Mouse (Mus musculus) hindbrain, embryonic 13.5 days (tissue): ENCODE measurements around the gene Inhbe. TPM values are rescaled to one million over a fixed set of nuclear protein-coding genes. Genes with fewer than 3 reads are reported as not detected.
A peak's percentile ranks its signal among the peaks of the same experiment; 100 is the strongest.

Experiments
- ATAC-seq: fragments of 200-750 bp; cut with Nextera tagmentation; 2 replicates; pipeline ENCODE4 v1.8.0; 2017; ENCODE audit warnings: moderate TSS enrichment; ENCODE audit not compliant: low FRiP score
- H3K27ac ChIP-seq: fragments of 300-500 bp; sonication (generic); 2 replicates; pipeline ENCODE4 v1.5.1; 2015; ENCODE audit warnings: inconsistent platforms, mild to moderate bottlenecking, moderate library complexity
- H3K27me3 ChIP-seq: fragments of 300-500 bp; sonication (generic); 2 replicates; pipeline ENCODE4 v1.6.1; 2015; ENCODE audit warnings: mild to moderate bottlenecking, inconsistent platforms
- H3K36me3 ChIP-seq: fragments of 300-500 bp; sonication (generic); 2 replicates; pipeline ENCODE4 v1.6.1; 2015; ENCODE audit warnings: mild to moderate bottlenecking, inconsistent platforms
- H3K4me1 ChIP-seq: fragments of 300-500 bp; sonication (generic); replicated peaks from 2 replicates; pipeline ENCODE4 v1.6.1; 2015; ENCODE audit warnings: inconsistent platforms
- H3K4me2 ChIP-seq: fragments of 300-500 bp; sonication (generic); 2 replicates; pipeline ENCODE4 v1.6.1; 2015; ENCODE audit warnings: inconsistent platforms, mild to moderate bottlenecking, moderate library complexity
- H3K4me3 ChIP-seq: fragments of 300-500 bp; sonication (generic); 2 replicates; pipeline ENCODE4 v1.5.1; 2015; ENCODE audit warnings: mild to moderate bottlenecking, inconsistent platforms
- H3K9ac ChIP-seq: fragments of 300-500 bp; sonication (generic); 2 replicates; pipeline ENCODE4 v1.6.1; 2015; ENCODE audit warnings: mild to moderate bottlenecking, inconsistent platforms
- H3K9me3 ChIP-seq: fragments of 300-500 bp; sonication (generic); 2 replicates; pipeline ENCODE4 v1.6.1; 2016; ENCODE audit warnings: inconsistent platforms
- WGBS: fragments of 180-500 bp; shearing (Covaris S2); methylation state at CpG from one replicate; pipeline ENCODE4 v1.1.7; 2015; 5-methylcytosine and 5-hydroxymethylcytosine counted together
- polyA plus RNA-seq: library from polyadenylated mRNA; unstranded; fragments of >200 nt; fragmentation: Nextera tagmentation; extraction: Ambion mirVana; gene quantifications from 2 replicates; pipeline ENCODE4 v1.2.1, GENCODE M21; 2015

Gene Inhbe
- polyA plus RNA-seq, 1 experiment from 2014 or later, result not detected

DNA sequence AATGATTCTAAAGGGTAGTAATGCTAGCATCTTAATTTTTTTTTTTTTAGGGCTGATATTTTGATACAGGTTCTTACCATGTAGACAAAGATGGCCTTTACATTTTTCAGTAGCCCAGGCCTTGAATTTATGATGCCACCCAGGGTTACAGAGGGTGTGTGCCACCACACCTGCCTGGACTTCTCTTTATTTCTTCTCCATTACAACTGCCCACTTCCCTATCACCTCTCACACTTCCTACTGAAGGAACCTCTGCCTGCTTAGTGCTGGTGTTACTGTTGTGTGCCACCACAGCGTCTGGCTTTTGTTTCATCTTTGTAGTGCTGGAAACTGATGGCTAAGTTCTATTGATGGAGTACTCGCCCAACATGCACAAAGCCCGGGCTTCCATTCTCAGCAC, 6.5 kb upstream of the Inhbe start:
- 86% methylated on average over 3 of the region's 3 CpGs for WGBS
- no peaks in the 10 kb centered on the region for H3K27me3 ChIP-seq
- no peaks in the 10 kb centered on the region for H3K9me3 ChIP-seq
- H3K4me3 ChIP-seq, result no peak overlapping the region
- no peak overlapping the region for H3K27ac ChIP-seq
- no peak overlapping the region for H3K9ac ChIP-seq
- H3K4me1 ChIP-seq, result no peaks in the 10 kb centered on the region
- no peak for ATAC-seq
- H3K36me3 ChIP-seq, result no peaks in the 10 kb centered on the region
- H3K4me2 ChIP-seq, result no peak overlapping the region

DNA sequence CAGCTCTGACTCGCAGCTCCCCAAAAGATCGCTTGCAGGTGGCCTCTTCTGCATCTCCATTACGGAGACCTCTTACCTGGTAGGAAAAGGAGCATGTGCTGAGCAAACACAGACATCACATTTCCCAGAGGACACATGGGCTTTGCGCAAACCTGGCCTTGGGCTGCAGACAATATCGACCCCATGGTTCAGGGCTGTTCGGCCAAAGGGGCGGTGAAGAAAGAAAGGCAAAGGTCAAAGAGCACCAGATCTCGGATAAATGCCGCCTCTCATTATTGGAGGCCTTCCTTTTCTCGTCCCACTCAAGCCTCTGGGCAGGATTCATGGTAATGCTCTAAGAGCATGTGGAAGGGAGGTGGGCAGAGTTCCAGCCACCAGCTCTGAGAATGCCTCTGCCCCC, 1.1 kb upstream of the Inhbe start:
- Histone ChIP-seq H3K9ac (no peak overlapping the region), H3K4me3 (no peak overlapping the region), H3K4me2 (no peak overlapping the region), H3K4me1 (0 out of 2 replicates have a peak, but pooled peaks cover 9% of the 10 kb centered on the region), H3K27ac (no peak overlapping the region), H3K9me3 (no peaks in the 10 kb centered on the region), H3K27me3 (peaks cover 9% of the 10 kb centered on the region), H3K36me3 (no peaks in the 10 kb centered on the region)
- WGBS, result 36% methylated on average over 10 of the region's 10 CpGs
- no peak for ATAC-seq

DNA sequence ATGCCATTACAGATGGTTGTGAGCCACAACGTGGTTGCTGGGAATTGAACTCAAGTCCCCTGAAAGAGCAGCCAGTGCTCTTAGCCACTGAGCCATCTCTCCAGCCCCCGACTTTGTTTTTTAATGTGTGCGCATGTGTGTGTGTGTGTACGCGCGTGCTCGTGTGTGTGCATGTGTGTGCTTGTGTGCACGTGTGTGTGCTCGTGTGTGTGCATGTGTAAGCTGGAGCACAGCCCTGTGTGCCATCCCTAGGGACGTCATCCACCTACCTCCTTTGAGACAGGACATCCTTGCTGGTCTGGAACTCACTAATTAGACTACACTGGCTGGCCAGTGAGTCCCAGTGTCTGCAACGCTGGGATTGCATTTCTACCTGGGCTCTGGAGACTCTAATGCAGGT, 1.4 kb downstream of the Inhbe start:
- no peaks in the 10 kb centered on the region for H3K36me3 ChIP-seq
- H3K27ac ChIP-seq, result no peak overlapping the region
- 89% methylated on average over 11 of the region's 11 CpGs for WGBS
- H3K4me3 ChIP-seq, result no peak overlapping the region
- no peak overlapping the region for H3K4me2 ChIP-seq
- peaks cover 9% of the 10 kb centered on the region for H3K27me3 ChIP-seq
- H3K9me3 ChIP-seq, result no peaks in the 10 kb centered on the region
- ATAC-seq, result no peak
- 0 out of 2 replicates have a peak, but pooled peaks cover 9% of the 10 kb centered on the region for H3K4me1 ChIP-seq
- no peak overlapping the region for H3K9ac ChIP-seq

DNA sequence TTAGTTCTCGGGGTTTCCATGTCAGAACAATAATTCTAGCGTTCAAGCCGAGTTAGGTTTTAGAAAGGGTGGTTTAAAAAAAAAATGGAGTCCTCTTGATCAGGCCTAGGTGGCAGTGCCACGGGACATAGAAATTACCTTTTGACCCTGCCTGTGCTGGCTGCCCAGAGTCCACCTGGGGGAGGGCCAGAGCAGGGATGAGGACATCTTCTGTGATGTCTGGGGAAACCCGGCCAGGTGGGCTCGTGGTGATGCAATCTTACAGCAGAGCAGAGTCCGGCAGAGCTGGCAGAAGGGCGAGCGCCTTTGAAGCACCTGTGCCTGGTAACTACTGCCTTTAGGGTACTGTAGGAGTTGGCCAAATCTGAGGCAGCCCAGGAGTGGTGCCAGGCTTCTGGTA, 2.0 kb downstream of the Inhbe start:
- 86% methylated on average over 9 of the region's 9 CpGs for WGBS
- Histone ChIP-seq H3K27ac (no peak overlapping the region), H3K27me3 (peaks cover 9% of the 10 kb centered on the region), H3K4me1 (0 out of 2 replicates have a peak, but pooled peaks cover 9% of the 10 kb centered on the region), H3K4me3 (no peak overlapping the region), H3K4me2 (no peak overlapping the region), H3K9me3 (no peaks in the 10 kb centered on the region), H3K9ac (no peak overlapping the region), H3K36me3 (no peaks in the 10 kb centered on the region)
- no peak for ATAC-seq

DNA sequence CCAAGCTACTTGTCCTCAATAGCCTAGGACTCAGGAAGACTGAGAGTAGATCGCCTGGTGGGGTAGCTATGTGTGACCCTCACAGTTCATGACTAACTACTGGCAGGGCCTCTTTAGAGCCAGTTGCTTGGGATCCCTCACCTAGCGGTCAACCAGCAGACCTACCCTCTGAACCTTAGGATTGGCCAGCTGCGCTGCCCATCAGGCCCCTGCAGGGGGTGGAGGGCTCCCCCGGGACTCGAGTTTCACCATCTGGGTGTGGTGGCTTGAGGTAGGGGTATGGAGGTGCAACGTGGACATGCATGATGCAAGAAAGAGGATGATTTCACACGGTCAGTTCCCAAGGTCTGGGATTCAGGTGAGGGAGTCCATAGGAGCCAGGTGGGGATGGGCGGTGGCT, 2.5 kb downstream of the Inhbe start:
- WGBS, result 71% methylated on average over 8 of the region's 8 CpGs
- H3K9ac ChIP-seq, result no peak overlapping the region
- H3K36me3 ChIP-seq, result no peaks in the 10 kb centered on the region
- no peak overlapping the region for H3K27ac ChIP-seq
- H3K4me3 ChIP-seq, result no peak overlapping the region
- H3K4me1 ChIP-seq, result 0 out of 2 replicates have a peak, but pooled peaks cover 9% of the 10 kb centered on the region
- ATAC-seq, result no peak
- H3K9me3 ChIP-seq, result no peaks in the 10 kb centered on the region
- H3K4me2 ChIP-seq, result no peak overlapping the region
- H3K27me3 ChIP-seq, result peaks cover 9% of the 10 kb centered on the region

DNA sequence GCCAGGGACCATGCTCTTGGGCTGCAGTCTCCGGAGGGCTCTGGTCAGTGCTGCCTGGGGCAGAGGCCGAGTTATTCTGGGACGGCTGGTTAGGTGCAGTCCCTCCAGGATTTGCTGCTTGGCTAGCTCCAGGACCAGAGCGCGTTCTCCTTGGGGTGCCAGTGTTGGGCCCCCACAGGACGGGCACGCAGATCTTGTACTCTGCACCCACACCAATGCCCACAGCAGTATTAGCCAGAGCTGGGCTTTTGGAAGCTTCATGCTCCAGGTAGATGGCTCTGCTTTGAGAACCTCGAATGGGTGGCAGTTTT, 3.0 kb downstream of the Inhbe start:
- Histone ChIP-seq H3K9me3 (no peaks in the 10 kb centered on the region), H3K27ac (no peak overlapping the region), H3K4me3 (no peak overlapping the region), H3K4me1 (0 out of 2 replicates have a peak, but pooled peaks cover 9% of the 10 kb centered on the region), H3K36me3 (no peaks in the 10 kb centered on the region), H3K9ac (no peak overlapping the region), H3K4me2 (peak overlapping the region; percentile 49; the same call in 1 of the 2 replicates), H3K27me3 (peaks cover 9% of the 10 kb centered on the region)
- ATAC-seq, result no peak
- 90% methylated on average over 8 of the region's 8 CpGs for WGBS

DNA sequence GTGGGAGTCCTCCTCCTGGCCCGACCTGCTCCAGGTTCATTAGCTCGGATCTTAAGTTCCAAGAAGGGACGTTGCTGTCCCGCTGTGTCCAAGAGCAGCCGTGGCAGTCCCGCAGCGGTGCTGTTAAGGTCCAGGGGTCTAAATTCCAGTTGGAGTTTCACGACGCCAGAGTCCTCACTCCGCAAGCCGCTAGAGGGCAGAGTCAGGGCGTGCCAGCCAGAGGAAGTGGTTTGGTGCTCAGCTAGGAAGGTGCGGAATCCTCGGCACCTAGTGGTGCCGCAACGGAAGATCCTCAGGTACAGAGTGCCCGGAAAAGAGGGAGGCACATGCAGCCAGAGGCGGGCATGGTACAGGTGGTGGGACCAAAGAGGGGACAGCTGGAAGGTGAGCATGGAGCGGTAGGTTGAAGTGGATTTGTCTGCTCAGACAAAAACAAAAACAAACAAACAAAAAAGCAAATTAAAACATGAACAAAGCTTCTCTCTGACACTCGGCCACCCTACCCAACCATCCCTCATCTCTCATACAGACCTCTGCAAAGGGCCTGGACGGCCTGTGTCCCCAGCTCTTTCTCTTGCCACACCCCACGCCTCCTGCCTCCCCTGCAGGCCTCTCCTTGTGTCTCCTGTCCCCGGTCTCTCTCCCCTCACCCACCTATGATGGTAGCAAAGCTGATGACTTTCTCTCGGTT, 3.5 kb downstream of the Inhbe start:
- peak; percentile 83 for ATAC-seq
- no peaks in the 10 kb centered on the region for H3K36me3 ChIP-seq
- no peaks in the 10 kb centered on the region for H3K9me3 ChIP-seq
- H3K27me3 ChIP-seq, result peaks cover 9% of the 10 kb centered on the region
- 0 out of 2 replicates have a peak, but pooled peaks cover 9% of the 10 kb centered on the region for H3K4me1 ChIP-seq
- H3K4me2 ChIP-seq, result peak overlapping the region; percentile 49
- peak overlapping the region; percentile 24; the same call in 1 of the 2 replicates for H3K4me3 ChIP-seq
- peak overlapping the region; percentile 51; the same call in 1 of the 2 replicates for H3K9ac ChIP-seq
- H3K27ac ChIP-seq, result no peak overlapping the region
- 12% methylated on average over 24 of the region's 24 CpGs for WGBS

DNA sequence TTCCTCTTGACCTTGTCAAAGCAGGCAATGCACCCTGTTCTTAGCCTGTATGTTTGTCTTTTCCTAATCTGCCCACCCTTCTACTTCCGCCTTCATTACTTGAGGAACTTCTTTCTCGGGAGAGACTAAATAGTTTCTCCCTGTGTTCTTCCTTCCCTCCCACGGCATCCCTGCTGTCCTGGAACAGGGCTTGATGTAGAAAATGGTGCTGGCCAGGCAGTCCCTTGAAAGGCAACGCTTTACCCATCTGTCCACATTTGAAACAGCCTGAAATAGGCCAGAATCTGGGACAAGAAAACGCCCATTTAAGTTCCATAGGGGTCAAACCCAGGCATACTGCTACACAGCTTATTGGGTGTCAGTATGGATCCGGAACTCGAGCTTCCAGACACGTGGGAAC, 4.4 kb downstream of the Inhbe start:
- Histone ChIP-seq H3K4me1 (0 out of 2 replicates have a peak, but pooled peaks cover 9% of the 10 kb centered on the region), H3K9ac (no peak overlapping the region), H3K9me3 (no peaks in the 10 kb centered on the region), H3K27me3 (peaks cover 9% of the 10 kb centered on the region), H3K36me3 (no peaks in the 10 kb centered on the region), H3K4me3 (no peak overlapping the region), H3K4me2 (no peak overlapping the region), H3K27ac (no peak overlapping the region)
- no peak for ATAC-seq
- 78% methylated on average over 8 of the region's 8 CpGs for WGBS

DNA sequence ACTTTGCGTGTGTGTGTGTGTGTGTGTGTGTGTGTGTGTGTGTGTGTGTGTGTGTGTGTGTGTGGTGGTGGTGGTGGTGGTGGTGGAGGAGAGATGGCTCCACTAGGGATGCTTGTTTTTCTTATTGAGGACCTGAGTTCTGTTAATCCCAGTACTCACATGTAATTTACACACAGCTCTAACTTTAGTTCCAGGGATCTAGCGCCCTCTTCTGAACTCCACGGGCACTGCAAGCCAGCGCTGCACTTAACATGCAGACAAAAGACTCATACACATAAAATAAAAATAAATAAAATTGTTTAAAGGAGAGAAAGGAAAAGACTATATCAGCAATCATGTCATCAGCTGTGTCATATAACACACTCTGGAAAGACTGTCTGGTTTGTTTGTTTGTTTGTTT, 5.3 kb downstream of the Inhbe start:
- 0 out of 2 replicates have a peak, but pooled peaks cover 9% of the 10 kb centered on the region for H3K4me1 ChIP-seq
- H3K27me3 ChIP-seq, result peaks cover 9% of the 10 kb centered on the region
- H3K9me3 ChIP-seq, result no peaks in the 10 kb centered on the region
- no peak for ATAC-seq
- no peak overlapping the region for H3K27ac ChIP-seq
- no peak overlapping the region for H3K9ac ChIP-seq
- no peak overlapping the region for H3K4me3 ChIP-seq
- WGBS, result 69% methylated on average over 4 of the region's 4 CpGs
- no peak overlapping the region for H3K4me2 ChIP-seq
- no peaks in the 10 kb centered on the region for H3K36me3 ChIP-seq

DNA sequence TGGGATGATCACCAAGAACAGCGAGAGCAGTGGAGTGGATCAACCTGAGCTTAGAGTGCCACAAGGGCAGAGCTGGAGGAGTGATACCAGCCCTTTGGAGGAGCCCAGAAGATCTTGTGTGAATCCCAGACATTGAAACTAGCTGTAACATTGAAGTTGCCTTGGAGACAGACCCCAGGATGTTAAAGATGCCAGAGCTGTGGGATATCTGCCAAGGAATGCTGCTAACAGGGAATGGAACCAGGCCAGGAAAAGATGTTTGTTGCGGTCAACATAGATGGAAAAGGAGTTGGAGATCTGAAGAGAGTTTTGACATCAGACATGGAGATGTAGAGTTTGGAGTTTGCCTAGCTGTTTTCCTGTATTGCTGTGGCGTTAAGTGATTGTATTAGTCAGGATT, 8.0 kb downstream of the Inhbe start:
- Histone ChIP-seq H3K9me3 (no peaks in the 10 kb centered on the region), H3K4me2 (no peak overlapping the region), H3K36me3 (no peaks in the 10 kb centered on the region), H3K4me1 (peaks cover 23% of the 10 kb centered on the region), H3K9ac (no peak overlapping the region), H3K4me3 (no peak overlapping the region), H3K27me3 (peaks cover 20% of the 10 kb centered on the region), H3K27ac (no peak overlapping the region)
- WGBS, result 87% methylated on average over 3 of the region's 3 CpGs
- ATAC-seq, result no peak

DNA sequence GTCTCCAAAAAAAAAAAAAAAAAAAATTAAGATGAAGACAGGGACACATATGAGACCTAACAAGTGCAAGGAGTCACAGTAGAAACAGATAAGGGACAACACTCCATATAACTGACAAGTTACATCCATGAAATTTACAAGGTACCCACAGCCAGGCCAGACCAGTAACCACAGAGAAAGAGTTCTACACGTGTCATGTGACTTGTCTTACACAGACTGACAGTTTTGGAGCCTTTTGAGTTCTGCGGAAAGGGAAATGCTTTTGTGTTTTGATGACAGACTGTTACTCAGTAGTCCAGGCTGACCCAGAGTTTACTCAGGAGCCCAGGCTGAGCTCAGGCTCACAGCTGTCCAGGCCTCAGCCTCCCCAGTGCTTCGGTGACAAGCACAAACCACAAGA, 11.2 kb downstream of the Inhbe start:
- Histone ChIP-seq H3K4me2 (no peak overlapping the region), H3K4me3 (no peak overlapping the region), H3K27ac (no peak overlapping the region), H3K36me3 (no peaks in the 10 kb centered on the region), H3K9ac (no peak overlapping the region), H3K9me3 (no peaks in the 10 kb centered on the region), H3K4me1 (peaks cover 37% of the 10 kb centered on the region), H3K27me3 (peaks cover 40% of the 10 kb centered on the region)
- ATAC-seq, result no peak
- WGBS, result 67% methylated on average over 3 of the region's 3 CpGs

DNA sequence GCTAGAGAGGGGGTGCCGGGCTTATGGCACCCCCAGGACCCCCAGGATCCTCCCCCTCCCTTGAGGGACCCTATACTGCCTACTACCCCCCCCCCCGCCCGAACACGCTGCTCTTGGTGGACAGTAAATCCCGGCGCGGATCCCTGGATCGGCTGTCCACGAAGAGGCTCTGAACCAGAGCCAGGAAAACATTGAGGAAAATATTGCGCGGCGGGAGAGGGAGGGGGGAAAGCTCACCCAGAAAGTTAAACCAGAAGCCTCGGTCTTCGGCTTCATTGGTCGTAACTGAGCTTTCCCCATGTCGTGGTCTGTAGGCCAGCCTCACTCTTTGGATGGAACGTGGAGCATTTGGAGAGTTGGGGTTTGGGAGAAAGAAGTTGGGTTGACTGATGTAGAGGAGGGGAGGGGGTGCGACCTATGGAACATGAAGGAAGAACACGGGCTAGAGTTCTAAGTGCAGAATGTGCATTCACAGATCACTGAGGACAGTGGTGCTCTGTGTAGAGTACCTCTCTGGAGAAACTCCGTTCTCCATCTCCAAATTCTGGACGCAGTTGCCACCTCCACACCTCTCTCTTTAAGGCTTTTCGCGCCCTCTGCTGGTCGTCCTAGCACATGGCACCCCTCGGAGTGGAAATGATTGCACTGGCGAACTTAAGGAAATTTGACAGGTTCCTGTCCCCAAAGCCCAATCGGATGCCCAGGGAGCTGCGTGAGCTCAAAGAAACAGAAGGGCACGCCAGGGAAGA, 12.1 kb downstream of the Inhbe start, which contains the start of gene Gli1:
TSS of gene Gli1 (minus strand) at position 84 of the 749 bp plus-strand sequence.
- Histone ChIP-seq H3K9ac (0 out of 2 replicates have a peak within 1 kb of the TSS, but pooled peaks have one; percentile 20), H3K4me2 (peak within 1 kb of the TSS; percentile 61), H3K9me3 (no peaks in the 10 kb centered on the region), H3K27ac (no peak within 1 kb of the TSS), H3K36me3 (no peaks in the 10 kb centered on the region), H3K27me3 (peaks cover 48% of the 10 kb centered on the region), H3K4me3 (peak within 1 kb of the TSS; percentile 35), H3K4me1 (peaks cover 37% of the 10 kb centered on the region)
- ATAC-seq, result 0 out of 2 replicates have a peak, but pooled peaks have one; percentile 14
- 1% methylated on average over 29 of the region's 29 CpGs for WGBS
